8 mouse cellular contexts compared by ENCODE assay signal in the genomic region with DNA sequence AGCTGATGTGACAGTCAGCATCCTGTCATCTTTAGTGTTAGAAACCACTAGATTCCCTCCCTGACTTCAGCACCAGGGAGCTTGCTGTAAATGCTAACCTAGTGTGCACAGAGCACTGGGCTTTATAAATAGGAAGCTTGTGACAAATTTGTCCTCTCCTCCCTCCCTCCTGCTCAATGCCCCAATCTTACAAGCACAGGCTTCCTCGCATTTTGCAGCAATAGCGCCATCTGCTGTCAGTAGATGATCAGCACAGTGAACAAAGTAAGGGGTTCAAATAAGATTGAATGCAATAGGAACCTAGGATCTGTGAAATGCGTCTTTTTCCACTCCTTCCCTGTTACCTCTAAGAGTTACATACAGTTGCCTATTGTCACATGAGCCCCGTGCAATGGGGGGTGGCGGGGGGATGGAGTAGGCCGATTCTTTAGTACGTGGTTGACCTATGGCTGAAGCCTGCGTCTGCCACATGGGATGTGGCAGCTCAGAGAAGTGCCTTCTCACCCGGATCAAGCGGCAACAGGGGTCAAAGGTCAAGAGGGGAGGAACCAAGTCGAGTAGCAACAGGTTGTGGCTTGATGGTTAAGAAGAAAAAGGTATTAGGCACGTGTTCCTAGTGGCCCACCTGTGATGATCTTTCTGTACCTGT. TPM values are rescaled to one million over a fixed set of nuclear protein-coding genes. Genes with fewer than 3 reads are reported as not detected.
DNase-seq lines count a peak whose midpoint lies in the region; ATAC-seq and TF ChIP-seq lines count a peak whose summit lies in the region.

No protein-coding gene starts in this region.

- H3K27me3 ChIP-seq in intestine, embryonic 14.5 days (replicated peaks; ENCODE audit: control insufficient read depth, insufficient read depth, low read length): no peaks in the 10 kb centered on the region
- no peaks in the 10 kb centered on the region for H3K27me3 ChIP-seq in midbrain, embryonic 13.5 days
- no peaks in the 10 kb centered on the region for H3K27me3 ChIP-seq in spleen, adult 2 months (ENCODE audit: control insufficient read depth, insufficient read depth, low read length)

- intact Hi-C loops in left cerebral cortex, postnatal 36 days (cut with DNase I): loop anchor here (1.0 to 5.0 kb wide), 4 partner anchors 38 to 208 kb away; no protein-coding TSS in a partner anchor

- TF ChIP-seq CTCF in spleen, adult 2 months (IDR thresholded peaks at IDR 0.05; ENCODE audit: extremely low read depth, insufficient read depth, insufficient read length, insufficient replicate concordance): peak; percentile 81; the same call in 1 of the 2 replicates

- no peaks in the 10 kb centered on the region for H3K4me1 ChIP-seq in intestine, embryonic 14.5 days (replicated peaks; ENCODE audit: control insufficient read depth, insufficient read depth, low read length)
- H3K4me1 ChIP-seq in midbrain, embryonic 13.5 days (replicated peaks): peaks cover 6% of the 10 kb centered on the region; the same call in 1 of the 2 replicates
- H3K4me1 ChIP-seq in spleen, adult 2 months (ENCODE audit: control insufficient read depth, insufficient read depth, insufficient read length): no peaks in the 10 kb centered on the region

- DNase-seq in ovary, postnatal 10 days (ENCODE audit: low spot score): peak; percentile 30
- DNase-seq in ovary, adult 18-20 months (ENCODE audit: low spot score): no peak
- DNase-seq in cerebellum, postnatal 25 days: peak; percentile 71 to 86
- DNase-seq in gastrocnemius, adult 18-20 months (ENCODE audit: low spot score): peak; percentile 78
- peak; percentile 78 for DNase-seq in intestine, embryonic 14.5 days (ENCODE audit: low spot score)
- peak; percentile 78 to 85 for DNase-seq in left cerebral cortex, postnatal 36 days (ENCODE audit: low spot score in 2 of 2)
- peak; percentile 41 to 52 for DNase-seq in spleen, adult 2 months (ENCODE audit: low read depth in 1 of 2, low spot score in 2 of 2)

- no peak overlapping the region for H3K9ac ChIP-seq in intestine, embryonic 14.5 days (ENCODE audit: low read length)
- no peak overlapping the region for H3K9ac ChIP-seq in midbrain, embryonic 13.5 days (replicated peaks)

- TF ChIP-seq POLR2A in spleen, adult 2 months (IDR thresholded peaks at IDR 0.05; ENCODE audit: low read depth, low read length): no peak

- peak; percentile 45; the same call in 1 of the 2 replicates for ATAC-seq in intestine, embryonic 14.5 days (replicated peaks; ENCODE audit: low FRiP score, low TSS enrichment, low read depth)
- peak; percentile 80 for ATAC-seq in midbrain, embryonic 13.5 days

- H3K9me3 ChIP-seq in intestine, embryonic 14.5 days (ENCODE audit: control insufficient read depth, low read length): no peaks in the 10 kb centered on the region
- H3K9me3 ChIP-seq in midbrain, embryonic 13.5 days: no peaks in the 10 kb centered on the region

- H3K4me3 ChIP-seq in intestine, embryonic 14.5 days (ENCODE audit: low read depth, low read length): no peak overlapping the region
- H3K4me3 ChIP-seq in midbrain, embryonic 13.5 days (replicated peaks): no peak overlapping the region
- no peak overlapping the region for H3K4me3 ChIP-seq in spleen, adult 2 months (ENCODE audit: extremely low read depth, insufficient read depth, insufficient read length)

- peaks cover 51% of the 10 kb centered on the region for H3K36me3 ChIP-seq in intestine, embryonic 14.5 days (ENCODE audit: control insufficient read depth, insufficient read depth, low read length)
- H3K36me3 ChIP-seq in midbrain, embryonic 13.5 days: peaks cover 61% of the 10 kb centered on the region
- peaks cover 24% of the 10 kb centered on the region for H3K36me3 ChIP-seq in spleen, adult 2 months (ENCODE audit: control insufficient read depth, insufficient read depth, low read length)

- 49% methylated on average over 12 of the region's 12 CpGs for WGBS in intestine, embryonic 14.5 days
- WGBS in midbrain, embryonic 13.5 days: 36% methylated on average over 12 of the region's 12 CpGs
- WGBS in spleen, adult 2 months: 58% methylated on average over 12 of the region's 12 CpGs

- no peak overlapping the region for H3K4me2 ChIP-seq in intestine, embryonic 14.5 days (ENCODE audit: low read length)
- H3K4me2 ChIP-seq in midbrain, embryonic 13.5 days (replicated peaks): no peak overlapping the region

- H3K27ac ChIP-seq in intestine, embryonic 14.5 days (ENCODE audit: low read depth): no peak overlapping the region
- H3K27ac ChIP-seq in midbrain, embryonic 13.5 days: peak overlapping the region; percentile 47; the same call in 1 of the 2 replicates
- no peak overlapping the region for H3K27ac ChIP-seq in spleen, adult 2 months (ENCODE audit: insufficient read depth, low read length)

RNA-seq across cellular contexts. Expression of a gene that starts 37.0 kb away (rescaled TPM):
- total RNA-seq in gastrocnemius, adult 18-20 months (2021): not detected
- polyA plus RNA-seq in intestine, embryonic 14.5 days (2014; fragmentation: Nextera tagmentation; extraction: Ambion mirVana): 0.28 and 0.48 TPM in 2 replicates
- total RNA-seq in left cerebral cortex, postnatal 36 days (2021): 10 to 100 TPM; 19.0 to 23.8 TPM
- polyA plus RNA-seq in midbrain, embryonic 13.5 days (2015; fragmentation: Nextera tagmentation; extraction: Ambion mirVana): 6.3 and 7.5 TPM in 2 replicates
- not detected in 2 replicates for polyA plus RNA-seq in spleen, adult 2 months (2012; rRNA removed)

RNA-seq across cellular contexts. Expression of a gene that starts 41.9 kb away (rescaled TPM):
- not detected for total RNA-seq in gastrocnemius, adult 18-20 months (2021)
- polyA plus RNA-seq in intestine, embryonic 14.5 days (2014; fragmentation: Nextera tagmentation; extraction: Ambion mirVana): 11.7 and 13.0 TPM in 2 replicates
- under 1 TPM; 0.42 to 0.50 TPM for total RNA-seq in left cerebral cortex, postnatal 36 days (2021)
- polyA plus RNA-seq in midbrain, embryonic 13.5 days (2015; fragmentation: Nextera tagmentation; extraction: Ambion mirVana): 4.9 and 5.3 TPM in 2 replicates
- polyA plus RNA-seq in spleen, adult 2 months (2012; rRNA removed): 0.99 and 2.4 TPM in 2 replicates
